Mouse (Mus musculus) forebrain, embryonic 14.5 days (tissue): ENCODE results near the gene Stim1. TPM values are rescaled to one million over a fixed set of nuclear protein-coding genes. Genes with fewer than 3 reads are reported as not detected.
A peak's percentile ranks its signal among the peaks of the same experiment; 100 is the strongest.

ENCODE experiments used
- ATAC-seq: fragments of 200-750 bp; cut with Nextera tagmentation; 2 replicates; pipeline ENCODE4 v1.8.0; 2017; ENCODE audit warnings: mild to moderate bottlenecking, moderate library complexity
- DNase-seq: peaks from one replicate; pipeline ENCODE4 v3.0.0-alpha.2; 2015; ENCODE audit warnings: low spot score
- H3K27ac ChIP-seq: fragments of 300-500 bp; sonication (generic); 2 replicates; pipeline ENCODE4 v1.5.1; 2014; ENCODE audit warnings: low read depth, mild to moderate bottlenecking, control low read depth, low read length, moderate library complexity
- H3K27me3 ChIP-seq: fragments of 300-500 bp; sonication (generic); replicated peaks from 2 replicates; pipeline ENCODE4 v1.6.1; 2014; ENCODE audit warnings: low read length, control low read depth, mixed read lengths; ENCODE audit not compliant: control insufficient read depth, insufficient read depth
- H3K36me3 ChIP-seq: fragments of 300-500 bp; sonication (generic); 2 replicates; pipeline ENCODE4 v1.6.1; 2014; ENCODE audit warnings: low read length, control low read depth; ENCODE audit not compliant: control insufficient read depth, insufficient read depth
- H3K4me1 ChIP-seq: fragments of 300-500 bp; sonication (generic); 2 replicates; pipeline ENCODE4 v1.6.1; 2014; ENCODE audit warnings: antibody characterized with exemption, low read length, control low read depth; ENCODE audit not compliant: control insufficient read depth, insufficient read depth
- H3K4me2 ChIP-seq: fragments of 300-500 bp; sonication (generic); 2 replicates; pipeline ENCODE4 v1.6.1; 2014; ENCODE audit warnings: mild to moderate bottlenecking, control low read depth, low read length
- H3K4me3 ChIP-seq: fragments of 300-500 bp; sonication (generic); 2 replicates; pipeline ENCODE4 v1.5.1; 2014; ENCODE audit warnings: low read depth, low read length, control low read depth
- H3K9ac ChIP-seq: fragments of 300-500 bp; sonication (generic); 2 replicates; pipeline ENCODE4 v1.6.1; 2014; ENCODE audit warnings: mild to moderate bottlenecking, low read length, control low read depth, moderate library complexity
- H3K9me3 ChIP-seq: fragments of 300-500 bp; sonication (generic); replicated peaks from 2 replicates; pipeline ENCODE4 v1.6.1; 2016; ENCODE audit warnings: low read length, control low read depth, mixed read lengths; ENCODE audit not compliant: control insufficient read depth
- WGBS: fragments of 180-500 bp; shearing (Covaris S2); extraction: QIAGEN DNeasy Blood & Tissue Kit; methylation state at CpG from one replicate; pipeline ENCODE4 v1.1.7; 2014; 5-methylcytosine and 5-hydroxymethylcytosine counted together
- polyA plus RNA-seq: library from polyadenylated mRNA; unstranded; fragments of >200 nt; fragmentation: Nextera tagmentation; extraction: Ambion mirVana; gene quantifications from 2 replicates; pipeline ENCODE4 v1.2.1, GENCODE M21; 2014

The Stim1 gene
- polyA plus RNA-seq, 1 experiment from 2014 or later: 6.5 TPM

- Histone ChIP-seq H3K27ac (no peak overlapping the region), H3K4me3 (no peak overlapping the region), H3K36me3 (no peaks in the 10 kb centered on the region), H3K4me1 (no peaks in the 10 kb centered on the region), H3K27me3 (no peaks in the 10 kb centered on the region), H3K9ac (no peak overlapping the region), H3K4me2 (no peak overlapping the region), H3K9me3 (no peaks in the 10 kb centered on the region)
- DNase-seq (no peak), ATAC-seq (no peak)
Measured at GRCm38 (mm10) chr7:102326323-102326722, 58.7 kb downstream of the Stim1 start.

GRCm38 (mm10) chr7:102330270-102330669 is 62.7 kb downstream of the Stim1 start:
- H3K27me3 ChIP-seq: no peaks in the 10 kb centered on the region
- DNase-seq (no peak), ATAC-seq (no peak)
- no peak overlapping the region for H3K4me3 ChIP-seq
- no peak overlapping the region for H3K27ac ChIP-seq
- 97% methylated on average over 5 of the region's 5 CpGs for WGBS
- H3K9ac ChIP-seq: no peak overlapping the region
- no peaks in the 10 kb centered on the region for H3K4me1 ChIP-seq
- no peaks in the 10 kb centered on the region for H3K36me3 ChIP-seq
- H3K4me2 ChIP-seq: no peak overlapping the region
- H3K9me3 ChIP-seq: no peaks in the 10 kb centered on the region

GRCm38 (mm10) chr7:102331476-102331875 is 63.9 kb downstream of the Stim1 start:
- no peak overlapping the region for H3K4me3 ChIP-seq
- H3K4me1 ChIP-seq: no peaks in the 10 kb centered on the region
- H3K9ac ChIP-seq: no peak overlapping the region
- ATAC-seq (no peak), DNase-seq (no peak)
- 70% methylated on average over 3 of the region's 3 CpGs for WGBS
- H3K27ac ChIP-seq: no peak overlapping the region
- H3K4me2 ChIP-seq: no peak overlapping the region
- H3K36me3 ChIP-seq: no peaks in the 10 kb centered on the region
- no peaks in the 10 kb centered on the region for H3K9me3 ChIP-seq
- H3K27me3 ChIP-seq: no peaks in the 10 kb centered on the region

- H3K4me3 ChIP-seq: no peak overlapping the region
- H3K9ac ChIP-seq: no peak overlapping the region
- DNase-seq (no peak), ATAC-seq (no peak)
- H3K27me3 ChIP-seq: no peaks in the 10 kb centered on the region
- H3K9me3 ChIP-seq: no peaks in the 10 kb centered on the region
- no peak overlapping the region for H3K27ac ChIP-seq
- no peaks in the 10 kb centered on the region for H3K36me3 ChIP-seq
- no peaks in the 10 kb centered on the region for H3K4me1 ChIP-seq
- H3K4me2 ChIP-seq: no peak overlapping the region
- WGBS: 90% methylated on average over 4 of the region's 4 CpGs
Measured at GRCm38 (mm10) chr7:102333741-102334140, 66.1 kb downstream of the Stim1 start.

- ATAC-seq: no peak
- no peak overlapping the region for H3K4me3 ChIP-seq
- no peak overlapping the region for H3K4me2 ChIP-seq
- no peak for DNase-seq
- H3K9me3 ChIP-seq: no peaks in the 10 kb centered on the region
- no peaks in the 10 kb centered on the region for H3K27me3 ChIP-seq
- no peaks in the 10 kb centered on the region for H3K36me3 ChIP-seq
- H3K27ac ChIP-seq: no peak overlapping the region
- H3K4me1 ChIP-seq: no peaks in the 10 kb centered on the region
- 98% methylated on average over 5 of the region's 5 CpGs for WGBS
- H3K9ac ChIP-seq: no peak overlapping the region
Measured at GRCm38 (mm10) chr7:102337326-102337725, 69.7 kb downstream of the Stim1 start.

- Histone ChIP-seq H3K27ac (no peak overlapping the region), H3K4me2 (no peak overlapping the region), H3K36me3 (no peaks in the 10 kb centered on the region), H3K4me1 (no peaks in the 10 kb centered on the region), H3K9ac (no peak overlapping the region), H3K9me3 (no peaks in the 10 kb centered on the region), H3K27me3 (no peaks in the 10 kb centered on the region), H3K4me3 (no peak overlapping the region)
- 62% methylated on average over 3 of the region's 3 CpGs for WGBS
- DNase-seq: peak; percentile 2
- no peak for ATAC-seq
Measured at GRCm38 (mm10) chr7:102337898-102338297, 70.3 kb downstream of the Stim1 start.

GRCm38 (mm10) chr7:102338956-102339355 is 71.3 kb downstream of the Stim1 start:
- H3K4me1 ChIP-seq: no peaks in the 10 kb centered on the region

GRCm38 (mm10) chr7:102345893-102346292 is 78.3 kb downstream of the Stim1 start:
- no peaks in the 10 kb centered on the region for H3K36me3 ChIP-seq
- H3K27ac ChIP-seq: no peak overlapping the region
- H3K4me1 ChIP-seq: no peaks in the 10 kb centered on the region
- WGBS: 74% methylated on average over 2 of the region's 2 CpGs
- no peak overlapping the region for H3K4me2 ChIP-seq
- DNase-seq (no peak), ATAC-seq (no peak)
- H3K9me3 ChIP-seq: no peaks in the 10 kb centered on the region
- H3K27me3 ChIP-seq: no peaks in the 10 kb centered on the region
- H3K9ac ChIP-seq: no peak overlapping the region
- H3K4me3 ChIP-seq: no peak overlapping the region

More at GRCm38 (mm10) chr7:102338956-102339355, 71.3 kb downstream of the Stim1 start:
- no peaks in the 10 kb centered on the region for H3K36me3 ChIP-seq
- WGBS: 94% methylated on average over 3 of the region's 3 CpGs
- ATAC-seq (no peak), DNase-seq (no peak)
- H3K9me3 ChIP-seq: no peaks in the 10 kb centered on the region
- H3K9ac ChIP-seq: no peak overlapping the region
- no peak overlapping the region for H3K27ac ChIP-seq
- no peaks in the 10 kb centered on the region for H3K27me3 ChIP-seq
- H3K4me2 ChIP-seq: no peak overlapping the region
- no peak overlapping the region for H3K4me3 ChIP-seq

- DNase-seq (no peak), ATAC-seq (no peak)
- Histone ChIP-seq H3K9ac (no peak overlapping the region), H3K36me3 (no peaks in the 10 kb centered on the region), H3K27ac (no peak overlapping the region), H3K4me3 (no peak overlapping the region), H3K27me3 (no peaks in the 10 kb centered on the region), H3K4me1 (no peaks in the 10 kb centered on the region), H3K9me3 (no peaks in the 10 kb centered on the region), H3K4me2 (no peak overlapping the region)
- 45% methylated on average over 3 of the region's 3 CpGs for WGBS
Measured at GRCm38 (mm10) chr7:102347327-102347726, 79.7 kb downstream of the Stim1 start.
